Mouse (Mus musculus) limb, embryonic 14.5 days (tissue): ENCODE data around the gene Vps26a. TPM values are rescaled to one million over a fixed set of nuclear protein-coding genes. Genes with fewer than 3 reads are reported as not detected.

Source experiments
- ATAC-seq: fragments of 200-750 bp; cut with Nextera tagmentation; 2 replicates; pipeline ENCODE4 v1.8.0; 2017; ENCODE audit warnings: low read depth, moderate number of reproducible peaks, moderate TSS enrichment; ENCODE audit not compliant: low FRiP score
- DNase-seq: peaks from one replicate; pipeline ENCODE4 v3.0.0-alpha.2; 2015; ENCODE audit warnings: low spot score
- H3K27ac ChIP-seq: fragments of 300-500 bp; sonication (generic); replicated peaks from 2 replicates; pipeline ENCODE4 v1.5.1; 2014; ENCODE audit warnings: low read depth, mild to moderate bottlenecking, low read length, moderate library complexity, mixed read lengths
- H3K27me3 ChIP-seq: fragments of 300-500 bp; sonication (generic); 2 replicates; pipeline ENCODE4 v1.6.1; 2014; ENCODE audit warnings: low read length, mixed read lengths; ENCODE audit not compliant: control insufficient read depth, insufficient read depth
- H3K36me3 ChIP-seq: fragments of 300-500 bp; sonication (generic); 2 replicates; pipeline ENCODE4 v1.6.1; 2014; ENCODE audit warnings: mild to moderate bottlenecking, low read length, moderate library complexity, mixed read lengths; ENCODE audit not compliant: control insufficient read depth, insufficient read depth
- H3K4me1 ChIP-seq: fragments of 300-500 bp; sonication (generic); 2 replicates; pipeline ENCODE4 v1.6.1; 2014; ENCODE audit warnings: antibody characterized with exemption, low read length, mixed read lengths; ENCODE audit not compliant: control insufficient read depth, insufficient read depth
- H3K4me2 ChIP-seq: fragments of 300-500 bp; sonication (generic); replicated peaks from 2 replicates; pipeline ENCODE4 v1.6.1; 2014; ENCODE audit warnings: low read depth, mild to moderate bottlenecking, low read length, moderate library complexity; ENCODE audit not compliant: severe bottlenecking
- H3K4me3 ChIP-seq: fragments of 300-500 bp; sonication (generic); replicated peaks from 2 replicates; pipeline ENCODE4 v1.5.1; 2014; ENCODE audit warnings: low read length
- H3K9ac ChIP-seq: fragments of 300-500 bp; sonication (generic); 2 replicates; pipeline ENCODE4 v1.6.1; 2014; ENCODE audit warnings: mild to moderate bottlenecking, low read depth, low read length, moderate library complexity; ENCODE audit not compliant: severe bottlenecking
- H3K9me3 ChIP-seq: fragments of 300-500 bp; sonication (generic); 2 replicates; pipeline ENCODE4 v1.6.1; 2016; ENCODE audit warnings: low read length; ENCODE audit not compliant: control insufficient read depth
- POLR2A ChIP-seq: fragments of 200-500 bp; IDR thresholded peaks from 2 replicates; pipeline ENCODE4 v1.8.0; 2012; ENCODE audit warnings: inconsistent platforms, mild to moderate bottlenecking, moderate library complexity, borderline replicate concordance; ENCODE audit not compliant: insufficient read depth, insufficient read length; ENCODE audit errors: extremely low read depth
- WGBS: fragments of 180-500 bp; shearing (Covaris S2); extraction: QIAGEN DNeasy Blood & Tissue Kit; methylation state at CpG from one replicate; pipeline ENCODE4 v1.1.7; 2014; 5-methylcytosine and 5-hydroxymethylcytosine counted together
- polyA plus RNA-seq, 2 experiments: library from polyadenylated mRNA; depleted of rRNA in 1 of 2; stranded (reverse) in 1 of 2; unstranded in 1 of 2; fragments of >200 nt; fragmentation: Nextera tagmentation in 1 of 2; extraction: Ambion mirVana in 1 of 2; gene quantifications; 2 replicates each; pipeline versions ENCODE4 v1.2.1 to v1.2.3; 2012 to 2014

Vps26a gene
- polyA plus RNA-seq (2012; rRNA removed) (25.6 and 29.2 TPM in 2 replicates), polyA plus RNA-seq (2014; fragmentation: Nextera tagmentation; extraction: Ambion mirVana) (67.1 and 71.1 TPM in 2 replicates)

DNA sequence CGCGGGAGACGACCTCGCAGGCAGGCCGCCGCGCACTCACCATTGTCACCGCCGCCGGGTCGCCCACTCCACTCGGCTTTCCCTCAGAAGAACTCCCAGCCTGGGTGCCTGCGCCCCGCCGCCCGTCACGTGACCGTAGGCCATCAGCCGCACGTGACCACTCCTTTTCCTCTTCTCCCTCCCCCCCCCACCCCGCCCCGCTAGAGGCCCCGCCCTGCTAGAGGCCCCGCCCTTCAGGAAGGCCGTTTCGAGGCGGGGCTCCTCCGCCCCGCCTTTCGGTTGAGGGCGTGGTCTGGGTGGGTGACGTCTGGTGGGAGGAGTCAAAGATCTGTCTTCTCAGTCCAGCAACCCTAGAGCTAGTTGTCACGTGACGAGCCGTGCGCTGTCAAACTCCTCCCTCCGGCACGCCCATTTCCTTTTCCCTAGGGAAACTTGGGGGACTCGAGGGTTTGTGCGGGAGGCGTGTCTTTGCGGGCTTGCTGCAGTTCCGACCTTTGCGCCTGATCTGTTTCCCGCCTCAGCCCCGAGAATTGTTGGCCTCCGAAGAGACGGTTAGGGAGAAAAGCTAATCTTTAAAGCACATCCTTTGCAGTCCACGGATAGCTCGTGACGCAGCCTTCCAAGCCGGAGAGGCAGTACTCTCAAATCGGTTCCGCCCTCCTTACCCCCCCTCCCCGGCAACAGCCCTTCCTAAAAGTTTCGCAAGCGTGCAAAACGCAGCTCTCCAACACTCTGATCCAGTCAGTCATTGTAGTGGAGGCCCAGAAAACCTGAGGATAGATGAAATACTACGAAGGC, at the start of gene Vps26a:
Vps26a (minus strand) TSS at position 188 of the 798 bp plus-strand sequence.
- H3K4me1 ChIP-seq, result peaks cover 3% of the 10 kb centered on the region
- H3K4me3 ChIP-seq, result peak within 1 kb of the TSS; percentile 96
- no peaks in the 10 kb centered on the region for H3K27me3 ChIP-seq
- TF ChIP-seq POLR2A, result 0 out of 2 replicates have a peak, but pooled peaks have one; percentile 13
- ATAC-seq (peak; percentile 92), DNase-seq (peak; percentile 98)
- H3K9ac ChIP-seq, result peak within 1 kb of the TSS; percentile 75
- H3K9me3 ChIP-seq, result no peaks in the 10 kb centered on the region
- H3K27ac ChIP-seq, result peak within 1 kb of the TSS; percentile 53
- H3K4me2 ChIP-seq, result peak within 1 kb of the TSS; percentile 78
- no peaks in the 10 kb centered on the region for H3K36me3 ChIP-seq
- under 1% methylated on average over 43 of the region's 59 CpGs for WGBS

DNA sequence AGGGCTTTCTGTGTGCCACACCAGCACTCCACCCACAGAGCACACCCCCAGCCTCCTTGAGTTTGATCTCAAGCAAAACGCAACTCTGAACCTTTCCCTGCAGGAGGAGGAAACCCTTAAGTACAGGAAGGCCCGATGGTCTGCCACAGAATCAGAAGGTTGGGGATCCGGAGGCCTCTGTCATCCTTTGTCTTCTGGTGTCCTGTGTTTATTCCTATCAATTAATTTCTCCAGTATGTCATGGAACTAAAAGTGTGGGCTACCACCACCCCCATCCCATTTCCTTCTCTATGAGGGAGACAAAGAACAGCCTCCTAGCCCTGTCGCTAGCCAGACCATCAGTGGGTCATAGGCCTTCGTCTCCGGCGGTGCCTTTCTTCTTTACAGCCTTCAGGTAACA, 47.9 kb upstream of the Vps26a start:
- WGBS, result 87% methylated on average over 7 of the region's 7 CpGs
- H3K27ac ChIP-seq, result no peak overlapping the region
- no peaks in the 10 kb centered on the region for H3K4me1 ChIP-seq
- H3K4me2 ChIP-seq, result no peak overlapping the region
- H3K36me3 ChIP-seq, result no peaks in the 10 kb centered on the region
- H3K9ac ChIP-seq, result no peak overlapping the region
- ATAC-seq (no peak), DNase-seq (no peak)
- H3K27me3 ChIP-seq, result no peaks in the 10 kb centered on the region
- TF ChIP-seq POLR2A, result no peak
- no peak overlapping the region for H3K4me3 ChIP-seq
- H3K9me3 ChIP-seq, result no peaks in the 10 kb centered on the region

DNA sequence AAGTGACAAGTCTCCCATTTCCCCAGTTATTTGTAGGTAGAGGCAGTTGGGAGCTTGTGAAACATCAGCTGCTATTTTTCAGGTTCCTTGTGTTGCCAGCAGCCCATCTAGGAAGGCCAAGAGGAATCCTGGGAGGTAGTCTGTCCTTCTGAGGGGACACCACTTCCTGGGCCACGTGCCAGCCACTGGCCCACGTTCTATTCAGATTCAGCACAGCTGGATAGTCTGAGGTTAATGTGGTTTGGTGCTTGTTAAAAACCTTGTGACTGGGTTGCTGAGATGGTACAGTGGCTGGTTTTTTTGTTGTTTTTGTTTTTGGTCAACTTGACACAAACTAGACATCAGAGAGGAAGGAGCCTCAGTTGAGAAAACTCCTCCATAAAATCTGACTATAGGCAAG, 46.2 kb upstream of the Vps26a start:
- Histone ChIP-seq H3K36me3 (no peaks in the 10 kb centered on the region), H3K27ac (no peak overlapping the region), H3K4me2 (no peak overlapping the region), H3K4me3 (no peak overlapping the region), H3K9ac (no peak overlapping the region), H3K9me3 (no peaks in the 10 kb centered on the region), H3K4me1 (no peaks in the 10 kb centered on the region), H3K27me3 (no peaks in the 10 kb centered on the region)
- WGBS, result 54% methylated on average over 2 of the region's 2 CpGs
- DNase-seq, result no peak
- ATAC-seq, result no peak
- TF ChIP-seq POLR2A, result no peak

DNA sequence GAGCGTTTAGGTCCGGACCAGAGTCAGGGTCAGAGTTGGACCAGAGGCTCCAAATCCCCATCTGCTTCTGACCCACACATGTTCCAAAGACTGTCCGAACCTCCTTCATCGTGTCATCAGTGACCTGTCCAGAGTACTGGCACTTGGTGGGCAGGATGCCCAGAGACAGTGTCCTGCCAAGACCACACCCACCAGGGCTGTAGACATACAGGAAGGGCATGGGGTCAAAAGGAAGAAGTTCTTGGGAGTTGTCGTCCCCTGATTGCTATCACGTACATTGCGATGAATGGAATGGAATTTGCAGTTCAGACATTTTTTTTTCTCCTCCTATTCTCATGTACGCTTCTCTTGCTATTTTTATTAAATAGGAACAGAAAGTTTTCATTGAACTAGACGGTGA, 43.6 kb upstream of the Vps26a start:
- no peaks in the 10 kb centered on the region for H3K27me3 ChIP-seq
- no peak for DNase-seq
- no peak overlapping the region for H3K27ac ChIP-seq
- no peaks in the 10 kb centered on the region for H3K9me3 ChIP-seq
- no peak overlapping the region for H3K9ac ChIP-seq
- no peaks in the 10 kb centered on the region for H3K4me1 ChIP-seq
- no peaks in the 10 kb centered on the region for H3K36me3 ChIP-seq
- H3K4me3 ChIP-seq, result no peak overlapping the region
- 81% methylated on average over 9 of the region's 9 CpGs for WGBS
- no peak overlapping the region for H3K4me2 ChIP-seq
- TF ChIP-seq POLR2A, result no peak
- ATAC-seq, result no peak

DNA sequence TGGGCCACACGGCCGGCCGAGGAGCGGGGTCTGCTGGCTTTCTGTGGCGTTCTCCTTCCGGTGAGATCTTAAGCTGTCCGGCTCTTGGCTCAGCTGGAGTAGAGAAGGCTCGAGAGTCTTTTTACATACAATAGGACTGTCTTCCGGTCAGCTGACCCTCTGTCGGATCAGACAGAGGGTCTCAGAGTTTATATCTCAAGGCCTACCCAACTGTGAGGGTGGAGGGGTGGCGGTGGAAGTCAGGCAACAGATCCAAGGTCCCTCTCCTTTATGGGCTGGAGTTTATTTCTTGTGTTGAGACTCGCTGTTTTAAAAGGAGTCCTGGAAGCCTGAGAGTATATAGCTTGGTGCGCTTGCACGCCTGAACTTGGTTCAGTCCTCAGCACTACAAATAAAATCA, 40.7 kb upstream of the Vps26a start, which contains the start of gene Srgn:
Srgn (minus strand) TSS at position 101 of the 400 bp plus-strand sequence.
- H3K4me2 ChIP-seq, result no peak within 1 kb of the TSS
- no peak within 1 kb of the TSS for H3K9ac ChIP-seq
- TF ChIP-seq POLR2A, result no peak
- ATAC-seq (no peak), DNase-seq (no peak)
- H3K36me3 ChIP-seq, result no peaks in the 10 kb centered on the region
- no peak within 1 kb of the TSS for H3K27ac ChIP-seq
- H3K4me3 ChIP-seq, result no peak within 1 kb of the TSS
- H3K27me3 ChIP-seq, result no peaks in the 10 kb centered on the region
- H3K9me3 ChIP-seq, result no peaks in the 10 kb centered on the region
- WGBS, result 87% methylated on average over 14 of the region's 14 CpGs
- no peaks in the 10 kb centered on the region for H3K4me1 ChIP-seq
